Mouse (Mus musculus): Measurements from ENCODE around the gene Xpo4.

The Xpo4 gene

GRCm38 (mm10) chr14:57609816-57610329, 55.4 kb downstream of the Xpo4 start:
- DNase-seq (ENCODE audit: low spot score) = no peak

- DNase-seq (ENCODE audit: low spot score) = no peak
Measured at GRCm38 (mm10) chr14:57607500-57607899, 57.7 kb downstream of the Xpo4 start.

GRCm38 (mm10) chr14:57606663-57607365, 58.4 kb downstream of the Xpo4 start:
- DNase-seq (ENCODE audit: low spot score) = no peak

- DNase-seq (ENCODE audit: low spot score) = no peak
Measured at GRCm38 (mm10) chr14:57593279-57593678, 72.0 kb downstream of the Xpo4 start.

GRCm38 (mm10) chr14:57591830-57592229, 73.4 kb downstream of the Xpo4 start:
- no peak for DNase-seq (ENCODE audit: low spot score)

- DNase-seq (ENCODE audit: low spot score) = no peak
Measured at GRCm38 (mm10) chr14:57576364-57577060, 88.7 kb downstream of the Xpo4 start.

- DNase-seq (ENCODE audit: low spot score) = no peak
Measured at GRCm38 (mm10) chr14:57574792-57575587, 90.2 kb downstream of the Xpo4 start.

GRCm38 (mm10) chr14:57571155-57572133, 93.8 kb downstream of the Xpo4 start, which contains the start of gene Eef1akmt1:
Gene Eef1akmt1, minus strand, starts transcription at chr14:57571612.
- peak; percentile 93 for DNase-seq (ENCODE audit: low spot score)

GRCm38 (mm10) chr14:57565626-57566025, 99.6 kb downstream of the Xpo4 start:
- DNase-seq (ENCODE audit: low spot score) = no peak

GRCm38 (mm10) chr14:57556922-57557321, 108.3 kb downstream of the Xpo4 start:
- no peak for DNase-seq (ENCODE audit: low spot score)

GRCm38 (mm10) chr14:57555471-57556070, 109.7 kb downstream of the Xpo4 start:
- no peak for DNase-seq (ENCODE audit: low spot score)

- no peak for DNase-seq (ENCODE audit: low spot score)
Measured at GRCm38 (mm10) chr14:57554434-57554833, 110.8 kb downstream of the Xpo4 start.

- no peak for DNase-seq (ENCODE audit: low spot score)
Measured at GRCm38 (mm10) chr14:57552945-57553344, 112.3 kb downstream of the Xpo4 start.

- DNase-seq (ENCODE audit: low spot score) = no peak
Measured at GRCm38 (mm10) chr14:57547062-57547461, 118.2 kb downstream of the Xpo4 start.

- peak; percentile 16 for DNase-seq (ENCODE audit: low spot score)
Measured at GRCm38 (mm10) chr14:57546557-57547021, 118.6 kb downstream of the Xpo4 start.

- DNase-seq (ENCODE audit: low spot score) = no peak
Measured at GRCm38 (mm10) chr14:57546131-57546530, 119.1 kb downstream of the Xpo4 start.

- no peak for DNase-seq (ENCODE audit: low spot score)
Measured at GRCm38 (mm10) chr14:57545526-57545925, 119.7 kb downstream of the Xpo4 start.

- DNase-seq (ENCODE audit: low spot score) = no peak
Measured at GRCm38 (mm10) chr14:57543420-57544039, 121.7 kb downstream of the Xpo4 start.

GRCm38 (mm10) chr14:57542231-57542630, 123.0 kb downstream of the Xpo4 start:
- no peak for DNase-seq (ENCODE audit: low spot score)

GRCm38 (mm10) chr14:57540683-57541082, 124.5 kb downstream of the Xpo4 start:
- DNase-seq (ENCODE audit: low spot score) = no peak

All from c-Kit-positive CD71-positive TER-119-positive erythroid progenitor cells, embryonic 14.5 days (primary cell).